ENCODE assay signal across 8 mouse cellular contexts in genomic region chr5:134932179-134932902, GRCm38 (mm10). TPM values are rescaled to one million over a fixed set of nuclear protein-coding genes. Genes with fewer than 3 reads are reported as not detected.
DNase-seq lines count a peak whose midpoint lies in the region; ATAC-seq and TF ChIP-seq lines count a peak whose summit lies in the region.

Mettl27 (plus strand) TSS chr5:134932368.

- H3K27ac ChIP-seq in cortical plate, adult 2 months (ENCODE audit: insufficient read depth, low read length) = no peak within 1 kb of the TSS

- peak; percentile 89 for ATAC-seq in activated CD4-positive, CD25-positive, alpha-beta regulatory T cell, adult 4 months
- peak; percentile 98 for ATAC-seq in megakaryocyte progenitor cell, adult 5-6 weeks (replicated peaks; ENCODE audit: poor library complexity)

- H3K4me1 ChIP-seq in cortical plate, adult 2 months (ENCODE audit: control insufficient read depth, insufficient read depth, low read length) = no peaks in the 10 kb centered on the region

- no peak for TF ChIP-seq CTCF in cortical plate, adult 2 months (IDR thresholded peaks at IDR 0.05; ENCODE audit: extremely low read depth, insufficient read depth, low read length)

- peak; percentile 81 for DNase-seq in gastrocnemius, postnatal 10 days
- DNase-seq in induced T-regulatory cell, adult 2 months (ENCODE audit: low read depth) = peak; percentile 94
- DNase-seq in left cerebral cortex, adult 9 months (ENCODE audit: low spot score in 2 of 2) = peak; percentile 63 to 81
- DNase-seq in right cerebral cortex, postnatal 14 days = peak; percentile 76
- DNase-seq in urinary bladder, postnatal 36 days (ENCODE audit: low spot score in 2 of 2) = peak; percentile 88 to 90

- peak within 1 kb of the TSS; percentile 93 for H3K4me3 ChIP-seq in cortical plate, adult 2 months (ENCODE audit: insufficient read depth, low read length)

- no peak for TF ChIP-seq POLR2A in cortical plate, adult 2 months (IDR thresholded peaks at IDR 0.05; ENCODE audit: extremely low read depth, insufficient read depth, low read length)

RNA-seq across cellular contexts. Expression of gene Mettl27, which starts in this region (rescaled TPM):
- 10 to 100 TPM; 20.4 to 23.3 TPM for polyA plus RNA-seq in activated CD4-positive, CD25-positive, alpha-beta regulatory T cell, adult 4 months (2017; shearing (Covaris generic))
- 15.1 TPM in 2 replicates for polyA plus RNA-seq in cortical plate, adult 2 months (2012; rRNA removed)
- 1 to 10 TPM; 7.4 to 8.6 TPM for total RNA-seq in gastrocnemius, postnatal 10 days (2021)
- total RNA-seq in megakaryocyte progenitor cell, adult 5-6 weeks (2015) = 1.9 and 3.9 TPM in 2 replicates
- total RNA-seq in megakaryocyte progenitor cell, adult 5-6 weeks (2017) = 0.92 and 3.4 TPM in 2 replicates
